Mouse (Mus musculus) olfactory bulb, adult 2 months (tissue): Measurements from ENCODE around the gene Atp2a3. TPM values are rescaled to one million over a fixed set of nuclear protein-coding genes. Genes with fewer than 3 reads are reported as not detected.

ENCODE experiments used
- H3K27ac ChIP-seq: fragments of 200-500 bp; 2 replicates; pipeline ENCODE4 v1.5.1; 2012; ENCODE audit warnings: low read depth, low read length; ENCODE audit not compliant: insufficient read depth
- H3K4me1 ChIP-seq: fragments of 200-500 bp; 2 replicates; pipeline ENCODE4 v1.6.1; 2012; ENCODE audit warnings: low read length; ENCODE audit not compliant: control insufficient read depth, insufficient read depth
- H3K4me3 ChIP-seq: fragments of 200-500 bp; 2 replicates; pipeline ENCODE4 v1.5.1; 2012; ENCODE audit warnings: mild to moderate bottlenecking, low read depth, low read length, moderate library complexity; ENCODE audit not compliant: insufficient read depth
- CTCF ChIP-seq: fragments of 200-500 bp; IDR thresholded peaks from 2 replicates; pipeline ENCODE4 v1.5.1; 2012; ENCODE audit warnings: low read depth, mild to moderate bottlenecking, low read length, moderate library complexity; ENCODE audit not compliant: insufficient read depth
- POLR2A ChIP-seq: fragments of 200-500 bp; IDR thresholded peaks from 2 replicates; pipeline ENCODE4 v1.6.1; 2012; ENCODE audit warnings: mild to moderate bottlenecking, low read depth, low read length, moderate library complexity; ENCODE audit not compliant: insufficient read depth
- WGBS: fragments of 180-500 bp; shearing (Covaris S2); methylation state at CpG from one replicate; pipeline ENCODE4 v1.1.7; 2018; 5-methylcytosine and 5-hydroxymethylcytosine counted together
- polyA plus RNA-seq: library from polyadenylated mRNA; stranded (reverse); fragments of >200 nt; gene quantifications from 2 replicates; pipeline ENCODE4 v1.2.4, GENCODE M21; 2012; ENCODE audit warnings: low replicate concordance; ENCODE audit not compliant: missing spikeins, insufficient read depth, insufficient read length

The Atp2a3 gene
- polyA plus RNA-seq, 1 experiment: not detected

- Histone ChIP-seq H3K4me3 (no peak overlapping the region), H3K4me1 (peaks cover 21% of the 10 kb centered on the region), H3K27ac (no peak overlapping the region)
- TF ChIP-seq CTCF (no peak), POLR2A (no peak)
- WGBS: 84% methylated on average over 3 of the region's 3 CpGs
Measured at GRCm38 (mm10) chr11:72963789-72964294, 2.9 kb downstream of the Atp2a3 start.

- no peak overlapping the region for H3K27ac ChIP-seq
- WGBS: 86% methylated on average over 13 of the region's 13 CpGs
- no peaks in the 10 kb centered on the region for H3K4me1 ChIP-seq
- TF ChIP-seq CTCF: no peak
- no peak overlapping the region for H3K4me3 ChIP-seq
Measured at GRCm38 (mm10) chr11:72974995-72975503, 14.1 kb downstream of the Atp2a3 start.

GRCm38 (mm10) chr11:72982516-72982915 is 21.5 kb downstream of the Atp2a3 start:
- Histone ChIP-seq H3K4me3 (no peak overlapping the region), H3K27ac (no peak overlapping the region), H3K4me1 (no peaks in the 10 kb centered on the region)
- TF ChIP-seq CTCF: no peak
- TF ChIP-seq POLR2A: no peak
- WGBS: 97% methylated on average over 9 of the region's 9 CpGs

GRCm38 (mm10) chr11:72983283-72983682 is 22.3 kb downstream of the Atp2a3 start:
- Histone ChIP-seq H3K4me1 (no peaks in the 10 kb centered on the region), H3K27ac (no peak overlapping the region), H3K4me3 (no peak overlapping the region)
- TF ChIP-seq CTCF (no peak), POLR2A (no peak)
- 62% methylated on average over 5 of the region's 5 CpGs for WGBS

- Histone ChIP-seq H3K27ac (no peak overlapping the region), H3K4me1 (no peaks in the 10 kb centered on the region), H3K4me3 (no peak overlapping the region)
- 93% methylated on average over 5 of the region's 5 CpGs for WGBS
- no peak for TF ChIP-seq CTCF
- no peak for TF ChIP-seq POLR2A
Measured at GRCm38 (mm10) chr11:72986745-72987144, 25.8 kb downstream of the Atp2a3 start.

GRCm38 (mm10) chr11:72987234-72987633 is 26.3 kb downstream of the Atp2a3 start:
- no peaks in the 10 kb centered on the region for H3K4me1 ChIP-seq
- TF ChIP-seq POLR2A (no peak), CTCF (no peak)
- 68% methylated on average over 5 of the region's 5 CpGs for WGBS
- no peak overlapping the region for H3K27ac ChIP-seq
- no peak overlapping the region for H3K4me3 ChIP-seq

GRCm38 (mm10) chr11:72987807-72988206 is 26.8 kb downstream of the Atp2a3 start:
- Histone ChIP-seq H3K4me1 (no peaks in the 10 kb centered on the region), H3K27ac (no peak overlapping the region), H3K4me3 (no peak overlapping the region)
- 74% methylated on average over 5 of the region's 5 CpGs for WGBS
- TF ChIP-seq CTCF: no peak

- 87% methylated on average over 6 of the region's 6 CpGs for WGBS
- H3K4me3 ChIP-seq: no peak overlapping the region
- no peak overlapping the region for H3K27ac ChIP-seq
- H3K4me1 ChIP-seq: no peaks in the 10 kb centered on the region
- TF ChIP-seq POLR2A: no peak
- no peak for TF ChIP-seq CTCF
Measured at GRCm38 (mm10) chr11:72989044-72989443, 28.1 kb downstream of the Atp2a3 start.

- Histone ChIP-seq H3K4me3 (no peak overlapping the region), H3K27ac (no peak overlapping the region), H3K4me1 (no peaks in the 10 kb centered on the region)
- WGBS: 91% methylated on average over 9 of the region's 9 CpGs
- TF ChIP-seq POLR2A: no peak
- TF ChIP-seq CTCF: no peak
Measured at GRCm38 (mm10) chr11:72990688-72991087, 29.7 kb downstream of the Atp2a3 start.

- no peak overlapping the region for H3K27ac ChIP-seq
- TF ChIP-seq CTCF (no peak), POLR2A (no peak)
- 73% methylated on average over 9 of the region's 9 CpGs for WGBS
Measured at GRCm38 (mm10) chr11:72991961-72992360, 31.0 kb downstream of the Atp2a3 start.

More at GRCm38 (mm10) chr11:72991961-72992360, 31.0 kb downstream of the Atp2a3 start:
- no peak overlapping the region for H3K4me3 ChIP-seq
- no peaks in the 10 kb centered on the region for H3K4me1 ChIP-seq
